Mouse (Mus musculus) right cerebral cortex, postnatal 10 days (tissue): ENCODE data around the gene Adcy7.
A peak's percentile ranks its signal among the peaks of the same experiment; 100 is the strongest.

Experiments
- DNase-seq, 2 experiments: peaks; one replicate each; pipeline ENCODE4 v3.0.0; 2021; ENCODE audit warnings: low spot score in 2 of 2

Adcy7 gene

DNA sequence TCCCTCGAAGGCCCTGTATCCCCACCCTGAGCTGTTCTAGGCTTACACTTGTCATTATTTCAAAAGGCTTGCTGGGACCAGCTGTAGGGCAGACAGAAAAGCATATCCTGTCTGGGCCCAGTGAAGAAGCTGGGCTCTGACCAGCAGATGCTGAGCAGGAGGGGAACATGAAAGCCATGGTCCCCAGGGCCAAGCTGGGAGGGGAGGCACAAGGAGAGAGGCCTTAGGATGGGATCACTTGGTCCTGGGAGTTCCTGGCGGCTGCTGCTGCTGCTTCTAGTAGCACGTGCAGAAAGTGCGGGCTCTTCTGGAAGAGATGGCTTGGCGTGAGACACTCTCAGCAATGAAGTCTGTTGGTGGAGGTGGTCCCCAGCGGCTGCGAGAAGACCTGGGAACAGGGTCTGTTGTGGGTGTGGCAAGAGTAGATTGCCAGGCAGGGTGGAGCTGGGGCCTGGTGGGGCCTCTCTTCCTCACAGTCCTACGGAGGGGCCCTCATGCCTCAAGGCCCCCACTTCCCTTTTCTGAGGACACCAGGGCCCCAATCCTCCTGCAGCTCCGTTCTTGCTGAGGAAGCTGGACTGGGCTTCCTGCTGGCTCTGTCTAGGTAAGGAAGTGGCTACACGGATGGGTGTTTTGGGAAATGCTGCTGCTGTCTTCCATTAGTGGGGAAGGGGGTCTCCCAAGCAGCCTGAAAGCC, 27.9 kb downstream of the Adcy7 start:
- peak; percentile 47 for DNase-seq

DNA sequence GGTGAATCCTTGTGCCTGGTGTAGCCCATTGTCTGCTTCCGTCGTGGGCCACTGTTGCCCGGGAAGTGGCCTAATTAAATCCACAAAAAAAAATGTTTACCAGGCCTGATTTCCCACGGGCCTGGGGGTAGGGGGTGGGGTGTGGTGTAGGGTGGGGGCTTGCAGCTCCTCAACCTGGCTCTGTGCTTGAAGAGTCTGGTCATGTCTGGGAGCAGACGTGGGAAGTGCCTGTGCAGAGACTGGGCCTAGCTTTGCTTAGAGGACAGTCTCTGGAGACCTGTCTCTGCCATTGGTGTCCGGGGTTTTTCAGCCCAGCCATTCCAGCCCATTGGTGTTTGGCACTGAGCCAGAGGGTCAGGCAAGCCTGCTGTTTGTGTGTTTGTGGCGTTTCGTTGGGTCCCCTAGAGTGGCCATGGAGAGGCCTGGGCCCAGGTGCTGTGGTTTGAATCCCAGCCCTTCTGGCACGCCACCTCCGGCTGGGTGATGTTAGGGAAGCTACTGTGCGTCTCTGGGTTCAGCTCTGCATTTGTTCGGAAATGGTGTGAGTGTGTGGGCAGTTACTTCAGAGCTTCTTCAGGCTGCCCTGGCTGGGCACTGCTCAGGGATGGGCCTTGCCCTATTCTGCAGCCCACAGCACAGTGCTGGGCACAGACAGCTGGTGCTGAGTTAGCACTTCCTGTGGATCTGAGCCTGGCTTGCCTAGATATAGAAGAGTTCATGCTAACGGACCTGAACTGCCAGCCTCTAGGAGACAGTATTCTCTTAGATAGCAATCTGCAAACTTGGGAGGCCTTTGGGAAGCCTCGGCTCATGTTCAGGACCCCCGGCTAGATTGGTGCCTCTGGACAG, 29.6 kb downstream of the Adcy7 start:
- DNase-seq = no peak

DNA sequence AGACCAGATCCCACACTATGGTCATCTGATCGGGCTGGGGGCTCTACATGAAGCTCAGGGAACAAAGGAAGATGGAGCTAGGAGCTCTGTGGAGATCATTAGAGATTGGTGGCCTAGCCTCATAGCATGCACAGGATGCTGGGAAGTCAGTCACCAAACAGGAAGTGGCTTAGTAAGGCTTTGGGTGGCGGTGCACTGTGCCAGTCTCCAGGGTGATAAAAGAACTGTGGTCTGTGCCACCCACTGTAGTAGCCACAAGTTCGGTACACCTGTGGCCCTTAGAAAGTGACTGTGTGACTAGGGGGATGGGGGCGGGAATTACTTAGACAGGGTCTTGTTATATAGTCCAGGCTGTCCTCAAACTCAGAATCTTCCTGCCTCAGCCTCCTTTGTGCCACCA, 33.6 kb downstream of the Adcy7 start:
- DNase-seq = no peak

DNA sequence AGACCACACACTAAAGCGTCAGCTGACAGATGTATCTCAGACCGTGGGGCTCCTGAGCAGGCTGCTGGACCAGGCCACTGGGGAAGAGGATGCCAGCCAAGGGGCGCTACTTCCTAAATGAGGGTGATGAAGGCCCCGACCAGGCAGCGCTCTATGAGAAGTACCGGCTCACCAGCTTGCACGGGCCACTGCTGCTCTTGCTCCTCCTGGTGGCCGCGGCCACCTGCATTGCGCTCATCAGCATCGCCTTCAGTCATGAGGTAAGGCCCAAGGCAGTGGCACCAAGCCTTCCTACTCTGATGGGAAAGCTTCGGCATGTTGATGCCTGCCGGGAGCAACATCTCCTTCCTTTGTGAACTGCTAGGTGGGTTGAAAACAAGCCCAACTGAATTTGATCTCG, 34.3 kb downstream of the Adcy7 start:
- DNase-seq = no peak

DNA sequence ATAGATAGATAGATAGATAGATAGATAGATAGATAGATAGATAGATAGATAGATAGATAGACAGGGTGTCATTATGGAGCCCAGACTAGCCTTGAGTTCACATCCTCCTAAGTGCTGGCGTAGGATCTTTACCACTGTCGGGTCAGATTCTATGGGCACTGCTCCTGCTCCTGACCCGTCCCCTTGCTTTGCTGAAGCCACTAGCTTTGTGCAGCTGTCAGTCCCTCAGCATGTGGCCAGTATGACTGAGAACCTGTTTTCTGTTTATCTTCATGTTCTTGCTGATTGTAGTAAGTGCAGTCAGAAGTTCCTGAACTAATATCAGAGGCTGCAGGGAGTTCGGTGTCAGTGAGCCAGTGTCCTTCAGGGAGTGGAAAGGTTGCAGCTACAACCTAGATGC, 35.5 kb downstream of the Adcy7 start:
- no peak for DNase-seq

DNA sequence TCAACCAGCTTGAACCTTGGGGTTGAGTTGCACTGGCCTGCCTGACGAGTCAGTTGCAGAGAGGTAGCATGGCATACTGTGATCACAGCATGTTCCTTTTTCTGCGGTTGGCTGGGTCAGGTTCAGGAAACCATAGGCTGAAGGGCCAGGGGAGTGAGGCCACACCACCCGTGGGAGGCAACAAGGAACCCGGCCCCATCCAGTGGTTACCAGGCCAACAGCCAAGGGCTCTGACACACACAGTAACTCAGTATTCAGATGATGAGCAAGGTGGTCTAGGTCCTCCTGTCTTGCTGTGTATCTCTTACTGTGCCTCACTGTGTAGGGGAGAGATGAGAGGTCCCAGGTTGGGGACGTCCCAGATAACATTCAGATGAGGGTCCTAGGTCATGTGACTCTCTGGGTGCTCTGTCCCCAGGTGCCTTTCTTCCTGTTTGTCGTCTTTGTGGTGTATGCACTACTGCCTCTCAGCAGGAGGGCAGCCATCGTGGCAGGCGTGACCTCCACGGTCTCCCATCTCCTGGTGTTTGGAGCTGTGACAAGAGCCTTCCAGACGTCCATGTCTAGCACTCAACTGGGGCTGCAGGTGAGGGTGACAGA, 37.2 kb downstream of the Adcy7 start:
- DNase-seq = no peak

DNA sequence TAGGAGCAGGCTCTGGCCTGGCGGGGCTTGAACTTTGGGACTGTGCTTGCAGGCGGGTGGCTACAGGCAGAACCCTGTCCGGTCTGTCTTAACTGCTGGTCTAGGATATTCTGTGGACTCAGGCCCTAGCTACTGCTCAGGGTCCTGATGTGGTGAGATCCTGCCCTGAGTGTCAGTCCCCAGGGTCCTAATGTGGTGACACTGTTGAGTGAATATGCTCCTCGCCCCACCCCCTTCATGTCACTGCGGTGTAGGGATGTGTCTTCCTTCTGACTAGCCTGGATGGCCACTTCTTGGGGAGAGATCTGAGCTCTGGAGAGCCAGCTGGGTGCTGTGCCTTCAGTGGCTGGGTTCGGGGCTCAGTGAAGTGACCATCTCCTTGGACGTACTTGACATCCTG, 37.7 kb downstream of the Adcy7 start:
- no peak for DNase-seq

DNA sequence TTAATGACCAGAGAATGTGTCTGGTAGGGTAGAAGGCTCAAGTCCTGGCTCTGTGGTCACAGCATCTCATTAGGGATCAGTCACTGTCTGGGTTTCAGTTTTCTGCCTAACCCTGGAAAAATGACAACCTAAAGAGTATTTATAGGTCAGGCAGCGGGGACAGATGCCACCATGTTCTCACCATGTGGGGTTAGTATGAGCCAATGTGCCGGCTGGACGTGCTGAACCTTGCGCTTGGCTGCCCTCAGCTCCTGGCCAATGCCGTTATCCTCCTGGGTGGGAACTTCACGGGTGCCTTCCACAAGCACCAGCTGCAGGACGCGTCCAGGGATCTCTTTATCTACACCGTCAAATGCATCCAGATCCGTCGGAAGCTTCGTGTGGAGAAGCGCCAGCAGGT, 38.1 kb downstream of the Adcy7 start:
- DNase-seq = no peak

DNA sequence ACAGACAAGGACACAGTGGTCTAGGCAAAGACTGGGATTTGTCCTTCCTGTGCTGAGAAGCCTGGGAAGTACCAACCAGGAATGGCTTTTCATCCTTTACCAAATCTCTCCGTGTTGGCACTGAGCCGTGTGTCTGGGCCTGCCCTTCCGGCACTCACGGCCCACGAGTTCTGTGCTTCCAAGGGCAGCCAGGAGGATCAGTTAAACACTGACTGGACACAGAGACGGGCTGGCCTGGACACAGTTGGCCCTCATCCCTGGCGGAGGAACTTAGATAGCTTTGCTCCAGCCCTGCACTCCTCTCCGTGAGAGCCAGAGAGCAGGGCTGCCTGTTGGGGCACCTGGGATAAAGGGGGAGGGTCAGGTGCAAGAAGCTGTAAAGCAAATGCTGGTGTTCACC, 40.8 kb downstream of the Adcy7 start:
- no peak for DNase-seq

DNA sequence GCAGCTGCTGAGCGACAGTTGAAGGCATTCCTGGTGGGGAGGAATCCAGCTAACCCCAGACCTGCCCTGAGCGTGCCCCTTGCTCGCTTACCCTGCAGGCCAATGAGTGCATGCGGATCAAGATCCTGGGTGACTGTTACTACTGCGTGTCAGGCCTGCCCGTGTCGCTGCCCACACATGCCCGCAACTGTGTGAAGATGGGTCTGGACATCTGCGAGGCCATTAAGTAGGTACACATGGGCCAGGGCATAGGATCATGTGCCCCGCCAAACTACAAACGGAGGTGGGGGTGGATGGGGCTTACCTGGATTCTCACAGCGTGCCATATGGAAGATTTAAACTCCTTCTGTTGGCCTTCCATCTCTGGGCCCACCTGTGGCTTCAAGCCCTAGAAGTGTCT, 41.8 kb downstream of the Adcy7 start:
- DNase-seq = no peak

DNA sequence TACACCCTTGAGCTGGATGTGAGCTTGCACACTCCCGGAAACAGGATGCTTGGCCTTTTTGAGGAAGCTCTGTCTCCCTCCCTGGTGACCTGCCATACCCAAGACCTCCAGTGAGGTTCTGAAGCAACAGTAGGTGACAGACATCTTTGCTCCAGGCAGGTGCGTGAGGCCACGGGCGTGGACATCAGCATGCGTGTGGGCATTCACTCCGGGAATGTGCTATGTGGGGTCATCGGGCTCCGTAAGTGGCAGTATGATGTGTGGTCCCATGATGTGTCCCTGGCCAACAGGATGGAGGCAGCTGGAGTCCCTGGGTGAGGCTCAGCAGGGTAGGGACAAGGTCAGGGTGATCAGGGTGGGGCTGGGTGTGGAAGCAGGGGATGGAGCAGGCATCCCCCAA, 43.1 kb downstream of the Adcy7 start:
- no peak for DNase-seq

DNA sequence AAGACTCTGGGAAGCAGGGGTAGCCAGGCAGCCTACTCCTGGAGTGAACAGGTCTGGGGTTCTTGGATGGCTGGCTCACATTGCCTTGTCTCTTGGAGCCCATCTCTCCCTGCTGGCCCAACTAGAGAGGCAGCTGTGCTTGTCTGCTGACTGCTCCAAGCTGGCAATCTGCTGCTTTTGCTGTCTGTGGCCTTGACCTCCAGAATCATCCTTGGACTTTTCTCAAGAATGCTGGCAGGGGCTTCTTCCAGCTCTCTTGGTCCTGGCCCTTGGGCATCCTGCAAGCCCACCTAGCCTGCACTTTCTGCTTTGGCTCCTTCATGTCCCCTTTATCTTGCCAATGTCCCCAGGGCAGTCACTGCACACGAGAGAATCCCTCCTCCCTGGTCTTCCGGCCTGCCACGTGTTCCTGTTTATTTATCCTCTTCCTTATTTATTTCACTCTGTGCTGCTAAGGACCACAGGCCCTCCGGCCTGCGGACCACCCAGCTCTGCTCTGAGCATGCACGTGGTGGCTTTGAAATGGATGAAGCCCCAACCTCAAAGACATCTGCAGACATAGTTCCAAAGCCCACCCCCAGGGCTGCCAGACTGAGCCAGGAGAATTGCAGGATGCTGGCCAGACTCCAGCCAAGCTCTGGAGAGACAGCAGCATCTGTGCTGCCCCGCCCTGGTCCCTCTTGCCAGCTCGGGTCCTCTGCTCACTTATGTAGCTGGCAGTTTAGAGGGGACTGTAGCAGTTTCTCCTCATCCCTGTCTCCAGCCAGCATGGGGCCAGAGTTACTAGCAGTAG, 44.1 kb downstream of the Adcy7 start:
- peak; percentile 80 to 87 for DNase-seq

DNA sequence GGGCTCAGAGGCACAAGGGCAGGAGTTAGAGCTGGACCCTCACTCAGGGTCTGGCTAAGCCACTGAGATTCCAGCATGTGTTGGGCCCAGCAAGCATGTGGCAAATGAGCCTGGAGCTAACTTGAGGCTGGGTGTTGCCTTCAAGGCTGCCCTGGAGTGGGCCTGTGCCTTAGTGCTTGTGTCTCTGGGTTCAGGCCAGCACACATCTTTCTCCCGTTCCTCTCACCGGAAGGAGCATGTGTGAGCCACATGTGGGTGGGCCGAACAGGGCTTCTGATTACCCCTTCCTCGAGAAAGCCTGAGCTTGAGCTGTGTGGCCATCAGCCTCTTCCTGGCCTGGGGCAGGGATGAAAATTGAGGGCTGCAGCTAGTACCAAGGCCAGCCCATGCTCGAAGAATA, 45.1 kb downstream of the Adcy7 start:
- DNase-seq = no peak

DNA sequence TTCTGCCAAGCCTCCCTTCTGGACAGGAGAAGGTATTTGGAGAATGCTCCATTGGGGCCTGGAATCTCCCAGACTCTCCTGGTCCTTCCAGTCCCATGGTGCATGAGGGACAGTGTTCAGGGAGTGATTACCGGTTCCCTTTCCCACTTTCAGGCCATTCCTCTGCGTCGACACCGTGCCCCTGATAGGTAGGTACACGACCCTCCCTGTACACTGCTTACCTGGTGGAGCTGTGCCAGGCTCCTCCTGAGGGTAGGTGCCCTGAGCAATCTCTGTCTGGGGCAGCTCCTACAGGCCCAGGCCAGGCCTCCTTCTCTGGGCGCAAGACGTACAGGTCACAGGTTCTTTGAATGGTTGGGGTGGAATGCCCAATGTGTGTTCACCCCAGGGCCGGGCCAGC, 45.9 kb downstream of the Adcy7 start:
- DNase-seq = no peak

DNA sequence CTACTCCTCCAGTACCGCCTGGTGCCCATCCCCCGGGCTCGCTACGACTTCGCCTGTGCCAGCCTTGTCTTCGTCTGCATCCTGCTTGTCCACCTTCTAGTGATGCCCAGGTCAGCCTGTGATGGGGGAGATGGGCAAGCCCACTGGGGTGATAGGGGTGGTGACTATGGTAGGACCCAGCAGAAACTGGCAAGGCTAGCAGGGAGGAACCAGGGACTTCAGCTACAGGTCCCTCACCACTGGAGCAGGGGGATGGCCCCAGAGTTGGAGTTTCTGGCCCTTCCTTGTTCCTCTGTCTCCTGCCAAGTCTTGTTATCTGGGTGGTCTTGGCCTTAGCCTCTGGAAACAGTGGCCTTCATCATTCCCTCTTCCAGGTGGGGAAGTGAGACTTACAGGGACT, 47.9 kb downstream of the Adcy7 start:
- DNase-seq = no peak

DNA sequence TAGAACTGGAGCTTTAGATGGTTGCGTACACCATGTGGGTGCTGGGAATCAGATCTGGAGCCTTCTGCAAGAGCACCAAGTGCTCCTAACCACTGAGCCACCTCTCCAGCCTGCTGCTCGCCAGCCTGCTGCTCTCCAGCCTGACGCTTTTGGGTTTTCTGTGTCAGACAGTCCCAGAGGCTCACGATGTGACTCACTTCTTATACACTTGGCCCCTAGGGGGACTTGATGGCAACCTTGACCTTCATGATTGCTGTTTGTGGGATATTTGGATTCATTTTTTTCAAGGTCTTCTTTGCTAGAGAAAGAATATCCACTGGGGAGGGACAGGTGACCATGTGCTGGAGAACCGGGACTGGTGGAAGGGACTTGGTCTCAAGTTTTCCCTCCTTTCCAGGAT, 49.2 kb downstream of the Adcy7 start:
- DNase-seq = no peak

DNA sequence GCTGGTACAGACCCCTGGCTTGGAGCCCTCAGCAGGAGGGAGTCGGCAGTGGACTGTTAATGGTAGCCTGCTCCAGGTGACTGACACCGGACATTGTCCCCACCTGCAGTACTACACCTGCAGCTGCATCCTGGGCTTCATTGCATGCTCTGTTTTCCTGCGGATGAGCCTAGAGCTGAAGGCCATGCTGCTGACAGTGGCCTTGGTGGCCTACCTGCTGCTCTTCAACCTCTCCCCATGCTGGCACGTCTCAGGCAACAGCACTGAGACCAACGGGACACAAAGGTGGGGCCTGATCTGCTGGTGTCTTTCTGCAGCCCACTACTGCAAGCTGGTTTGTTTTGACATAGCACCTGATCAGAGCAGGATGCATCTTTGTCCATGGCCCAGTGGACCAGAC, 51.3 kb downstream of the Adcy7 start:
- no peak for DNase-seq

DNA sequence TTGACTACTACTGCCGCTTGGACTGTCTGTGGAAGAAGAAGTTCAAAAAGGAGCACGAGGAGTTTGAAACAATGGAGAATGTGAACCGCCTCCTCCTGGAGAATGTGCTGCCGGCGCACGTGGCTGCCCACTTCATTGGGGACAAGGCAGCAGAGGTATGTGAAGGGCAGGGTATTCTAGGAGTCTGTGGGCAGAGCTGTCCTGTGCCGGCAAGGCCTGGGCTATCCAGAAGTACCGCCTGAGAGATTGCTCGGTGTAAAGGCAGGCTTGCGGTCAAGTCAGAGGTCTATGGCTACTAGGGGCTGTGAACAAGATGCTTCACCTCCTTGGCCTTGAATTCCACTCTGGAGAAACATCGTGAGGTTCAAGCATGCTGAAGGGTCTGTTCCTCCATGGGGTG, 52.6 kb downstream of the Adcy7 start:
- DNase-seq = no peak

DNA sequence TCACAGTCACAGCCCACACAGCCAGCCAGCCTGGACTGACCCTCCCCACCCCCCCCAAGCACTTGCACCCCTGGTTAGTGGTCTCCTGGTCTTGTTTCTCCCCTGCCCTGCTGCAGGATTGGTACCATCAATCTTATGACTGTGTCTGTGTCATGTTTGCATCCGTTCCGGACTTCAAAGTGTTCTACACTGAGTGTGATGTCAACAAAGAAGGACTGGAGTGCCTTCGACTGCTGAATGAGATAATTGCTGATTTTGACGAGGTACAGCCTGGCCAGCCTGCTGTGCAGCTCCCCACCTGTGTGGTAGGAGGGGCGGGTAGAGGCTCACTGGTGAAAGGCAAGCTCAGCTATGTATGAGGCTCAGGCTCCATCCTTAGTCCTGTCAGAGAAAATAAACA, 53.0 kb downstream of the Adcy7 start:
- DNase-seq = no peak

DNA sequence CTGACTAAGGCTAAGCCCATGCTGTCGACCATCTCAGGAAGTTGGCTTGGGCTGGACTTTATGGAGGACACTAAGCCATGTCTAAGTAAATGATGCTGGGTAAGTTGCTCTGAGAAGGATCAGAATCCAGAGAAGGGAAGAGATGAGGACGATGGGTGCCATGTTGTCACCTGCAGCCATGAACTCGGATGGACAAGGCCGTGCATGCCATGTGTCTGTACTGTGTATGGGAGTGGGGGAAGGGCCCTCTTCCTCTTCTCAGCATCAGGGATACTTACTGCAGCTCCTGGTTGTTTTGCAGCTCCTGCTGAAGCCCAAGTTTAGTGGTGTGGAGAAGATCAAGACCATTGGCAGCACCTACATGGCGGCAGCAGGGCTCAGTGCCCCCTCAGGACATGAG, 53.6 kb downstream of the Adcy7 start:
- DNase-seq = no peak

DNA sequence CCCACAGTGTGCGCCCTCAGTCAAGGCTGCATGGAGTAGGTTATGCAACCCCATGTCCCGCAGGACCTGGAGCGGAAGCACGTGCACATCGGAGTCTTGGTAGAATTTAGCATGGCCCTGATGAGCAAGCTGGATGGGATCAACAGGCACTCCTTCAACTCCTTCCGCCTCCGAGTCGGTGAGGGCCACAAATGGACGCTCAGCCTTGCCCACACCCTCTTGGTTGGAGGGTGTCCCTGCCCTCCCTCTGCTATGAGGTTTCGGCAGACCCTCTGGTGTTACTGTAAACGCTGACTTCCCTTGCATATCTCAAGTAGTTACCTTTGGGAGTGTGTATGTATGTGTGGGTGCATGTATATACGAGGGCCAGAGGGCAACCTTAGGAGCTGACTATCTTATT, 54.1 kb downstream of the Adcy7 start:
- no peak for DNase-seq

DNA sequence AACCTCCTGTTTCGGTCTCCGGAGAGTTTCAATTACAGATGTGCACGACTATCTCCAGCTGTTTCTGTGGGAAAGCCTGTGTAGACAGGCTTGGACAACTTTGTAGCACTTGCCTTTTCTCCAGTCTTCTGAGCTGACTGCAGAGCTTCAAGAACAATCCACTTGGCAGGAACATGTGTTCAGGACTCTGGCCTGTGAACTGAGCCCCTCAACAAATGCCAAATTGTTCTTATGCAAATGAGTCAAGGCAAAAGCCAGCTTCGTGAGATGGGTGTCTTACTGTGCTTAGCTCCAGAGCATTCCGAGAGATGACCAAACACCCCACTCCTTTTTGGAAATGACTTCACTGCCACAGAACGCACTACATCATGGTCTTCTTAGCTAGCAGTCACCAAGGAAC, 56.5 kb downstream of the Adcy7 start:
- DNase-seq = no peak
